Mouse (Mus musculus) lung, postnatal 0 days (tissue): ENCODE measurements around the gene Sema3b. TPM values are rescaled to one million over a fixed set of nuclear protein-coding genes. Genes with fewer than 3 reads are reported as not detected.

Experiments
- ATAC-seq: fragments of 200-750 bp; cut with Nextera tagmentation; 2 replicates; pipeline ENCODE4 v1.8.0; 2017; ENCODE audit warnings: moderate library complexity
- DNase-seq: peaks from one replicate; pipeline ENCODE4 v3.0.0-alpha.2; 2016; ENCODE audit warnings: low spot score
- H3K27ac ChIP-seq: fragments of 300-500 bp; sonication (generic); 2 replicates; pipeline ENCODE4 v1.5.1; 2014; ENCODE audit warnings: antibody characterized with exemption, mild to moderate bottlenecking, low read length, mixed read lengths
- H3K27me3 ChIP-seq: fragments of 300-500 bp; sonication (generic); replicated peaks from 2 replicates; pipeline ENCODE4 v1.6.1; 2014; ENCODE audit warnings: low read length, mixed read lengths; ENCODE audit not compliant: insufficient read depth
- H3K36me3 ChIP-seq: fragments of 300-500 bp; sonication (generic); 2 replicates; pipeline ENCODE4 v1.6.1; 2014; ENCODE audit warnings: low read length, mixed read lengths; ENCODE audit not compliant: insufficient read depth
- H3K4me1 ChIP-seq: fragments of 300-500 bp; sonication (generic); 2 replicates; pipeline ENCODE4 v1.6.1; 2014; ENCODE audit warnings: antibody characterized with exemption, low read depth, low read length, mixed read lengths; ENCODE audit not compliant: insufficient read depth
- H3K4me2 ChIP-seq: fragments of 300-500 bp; sonication (generic); replicated peaks from 2 replicates; pipeline ENCODE4 v1.6.1; 2014; ENCODE audit warnings: low read depth, mild to moderate bottlenecking, low read length, moderate library complexity, mixed read lengths
- H3K4me3 ChIP-seq: fragments of 300-500 bp; sonication (generic); 2 replicates; pipeline ENCODE4 v1.5.1; 2014; ENCODE audit warnings: low read depth, low read length
- H3K9ac ChIP-seq: fragments of 300-500 bp; sonication (generic); replicated peaks from 2 replicates; pipeline ENCODE4 v1.6.1; 2014; ENCODE audit warnings: low read depth, mild to moderate bottlenecking
- H3K9me3 ChIP-seq: fragments of 300-500 bp; sonication (generic); 2 replicates; pipeline ENCODE4 v1.6.1; 2016; ENCODE audit warnings: low read length, mixed read lengths
- CTCF ChIP-seq: IDR thresholded peaks from 2 replicates; pipeline ENCODE4 v1.5.1; 2016; ENCODE audit warnings: antibody characterized with exemption, mild to moderate bottlenecking
- EP300 ChIP-seq: IDR thresholded peaks from 2 replicates; pipeline ENCODE4 v1.6.1; 2016; ENCODE audit warnings: antibody characterized with exemption, mild to moderate bottlenecking, control low read depth
- WGBS: fragments of 180-500 bp; shearing (Covaris S2); extraction: QIAGEN DNeasy Blood & Tissue Kit; methylation state at CpG from one replicate; pipeline ENCODE4 v1.1.7; 2014; 5-methylcytosine and 5-hydroxymethylcytosine counted together
- polyA plus RNA-seq: library from polyadenylated mRNA; unstranded; fragments of >200 nt; fragmentation: Nextera tagmentation; extraction: Ambion mirVana; gene quantifications from 2 replicates; pipeline ENCODE4 v1.2.1, GENCODE M21; 2015

Gene Sema3b
- polyA plus RNA-seq, 1 experiment from 2014 or later, result 34.3 TPM

GRCm38 (mm10) chr9:107650225-107650624 lies 41.2 kb upstream of the Sema3b start:
- no peak overlapping the region for H3K4me3 ChIP-seq
- H3K36me3 ChIP-seq, result no peaks in the 10 kb centered on the region
- no peak for ATAC-seq

DNA sequence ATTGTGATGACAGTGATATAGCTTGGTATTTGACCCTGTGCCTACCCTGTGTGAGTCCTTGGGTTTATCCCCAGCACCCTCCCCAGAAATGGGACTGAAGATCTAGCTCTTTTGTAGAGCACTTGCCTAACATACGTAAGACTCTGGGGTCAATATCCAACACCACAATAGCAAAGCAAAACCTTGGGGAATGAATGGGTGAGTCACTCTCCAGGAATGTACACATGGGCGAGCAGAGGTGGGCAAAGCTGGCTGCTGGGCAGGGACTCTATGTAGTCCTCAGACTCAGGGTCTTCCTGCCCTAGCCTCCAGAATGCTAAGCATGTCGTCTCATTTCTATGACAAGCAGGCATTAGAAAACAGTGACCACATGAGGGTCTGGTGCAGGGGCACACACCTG lies 39.7 kb upstream of the Sema3b start:
- no peak for ATAC-seq
- Histone ChIP-seq H3K4me1 (peaks cover 10% of the 10 kb centered on the region; the same call in 1 of the 2 replicates), H3K4me3 (no peak overlapping the region), H3K27ac (no peak overlapping the region), H3K9me3 (no peaks in the 10 kb centered on the region), H3K4me2 (no peak overlapping the region), H3K9ac (no peak overlapping the region), H3K27me3 (no peaks in the 10 kb centered on the region), H3K36me3 (no peaks in the 10 kb centered on the region)
- WGBS, result 53% methylated on average over 3 of the region's 3 CpGs
- TF ChIP-seq CTCF, result no peak
- TF ChIP-seq EP300, result no peak
- no peak for DNase-seq

More at GRCm38 (mm10) chr9:107650225-107650624, 41.2 kb upstream of the Sema3b start:
- Histone ChIP-seq H3K9me3 (no peaks in the 10 kb centered on the region), H3K9ac (no peak overlapping the region), H3K27me3 (no peaks in the 10 kb centered on the region), H3K4me2 (no peak overlapping the region), H3K4me1 (0 out of 2 replicates have a peak, but pooled peaks cover under 1% of the 10 kb centered on the region), H3K27ac (no peak overlapping the region)
- 68% methylated on average over 7 of the region's 7 CpGs for WGBS
- DNase-seq, result no peak
- TF ChIP-seq CTCF, result no peak
- no peak for TF ChIP-seq EP300

DNA sequence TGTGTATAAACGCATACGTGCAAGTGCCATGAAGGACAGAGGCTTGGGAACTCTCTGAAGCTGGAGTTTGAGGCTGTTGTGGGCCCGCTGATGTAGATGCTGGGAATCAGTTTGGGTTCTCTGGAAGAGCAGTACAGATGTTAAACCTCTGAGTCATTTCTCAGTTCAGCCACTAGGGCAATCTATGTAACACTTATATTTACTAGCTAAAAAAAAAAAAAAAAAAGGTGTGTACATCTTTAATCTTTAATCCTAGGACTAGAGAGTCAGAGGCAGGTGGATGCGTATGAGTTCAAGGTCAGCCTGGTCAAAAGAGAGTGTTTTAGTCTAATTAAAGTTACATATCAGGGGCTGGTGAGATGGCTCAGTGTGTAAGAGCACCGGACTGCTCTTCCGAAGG lies 37.9 kb upstream of the Sema3b start:
- no peak overlapping the region for H3K9ac ChIP-seq
- DNase-seq (peak; percentile 36), ATAC-seq (no peak)
- H3K4me2 ChIP-seq, result no peak overlapping the region
- H3K4me1 ChIP-seq, result peaks cover 10% of the 10 kb centered on the region; the same call in 1 of the 2 replicates
- no peaks in the 10 kb centered on the region for H3K36me3 ChIP-seq
- TF ChIP-seq EP300, result no peak
- TF ChIP-seq CTCF, result peak; percentile 31; the same call in 1 of the 2 replicates
- no peak overlapping the region for H3K27ac ChIP-seq
- H3K27me3 ChIP-seq, result no peaks in the 10 kb centered on the region
- no peak overlapping the region for H3K4me3 ChIP-seq
- no peaks in the 10 kb centered on the region for H3K9me3 ChIP-seq
- WGBS, result 78% methylated on average over 6 of the region's 6 CpGs

DNA sequence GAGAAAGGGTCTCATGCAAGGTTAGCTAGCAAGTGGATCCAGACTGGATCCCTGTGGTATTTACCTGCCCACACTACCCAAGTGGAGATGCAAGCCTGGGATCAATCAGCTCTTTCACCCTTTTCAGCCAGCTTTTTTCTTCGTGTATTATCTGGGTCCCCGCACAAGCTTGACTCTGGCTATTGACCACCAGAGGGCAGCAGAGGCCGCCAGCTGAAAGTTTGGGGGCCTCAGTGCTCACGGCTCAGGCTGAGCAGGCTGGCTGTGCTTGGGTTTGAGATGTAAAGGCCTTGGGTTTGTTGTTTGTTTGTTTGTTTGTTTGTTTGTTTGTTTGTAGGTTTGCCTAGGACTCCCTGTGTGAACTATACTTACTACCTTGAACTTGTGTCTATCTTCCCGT lies 36.5 kb upstream of the Sema3b start:
- ATAC-seq, result peak; percentile 62
- Histone ChIP-seq H3K4me1 (peaks cover 10% of the 10 kb centered on the region; the same call in 1 of the 2 replicates), H3K4me2 (no peak overlapping the region), H3K27ac (no peak overlapping the region), H3K36me3 (no peaks in the 10 kb centered on the region), H3K27me3 (no peaks in the 10 kb centered on the region), H3K9ac (no peak overlapping the region), H3K9me3 (no peaks in the 10 kb centered on the region), H3K4me3 (no peak overlapping the region)
- WGBS, result 13% methylated on average over 5 of the region's 5 CpGs
- DNase-seq, result peak; percentile 77
- no peak for TF ChIP-seq EP300
- peak; percentile 97 for TF ChIP-seq CTCF

DNA sequence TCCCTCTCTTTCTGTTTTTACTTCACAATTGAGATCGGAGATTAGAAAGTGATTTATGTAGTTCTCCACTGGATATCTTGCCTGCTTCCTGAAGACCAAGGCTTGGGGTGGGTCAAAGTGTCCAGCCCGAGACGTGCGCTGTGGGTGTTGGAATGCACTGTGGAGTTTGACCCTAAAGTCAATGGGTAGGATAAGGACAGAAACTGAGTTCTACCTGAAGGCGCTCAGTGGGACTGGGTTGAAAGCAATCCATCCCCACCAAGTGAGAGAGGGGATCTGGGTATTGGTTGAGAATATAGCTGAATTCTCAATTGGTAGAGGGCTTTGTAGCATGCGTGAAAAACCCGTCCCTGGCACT lies 36.1 kb upstream of the Sema3b start:
- H3K4me1 ChIP-seq, result peaks cover 10% of the 10 kb centered on the region; the same call in 1 of the 2 replicates
- TF ChIP-seq CTCF, result no peak
- TF ChIP-seq EP300, result no peak
- H3K9ac ChIP-seq, result no peak overlapping the region
- ATAC-seq, result no peak
- H3K27me3 ChIP-seq, result no peaks in the 10 kb centered on the region
- no peaks in the 10 kb centered on the region for H3K9me3 ChIP-seq
- no peak overlapping the region for H3K27ac ChIP-seq
- peak overlapping the region; percentile 59 for H3K4me2 ChIP-seq
- H3K36me3 ChIP-seq, result no peaks in the 10 kb centered on the region
- WGBS, result 46% methylated on average over 7 of the region's 7 CpGs
- DNase-seq, result no peak
- H3K4me3 ChIP-seq, result 0 out of 2 replicates have a peak overlapping the region, but pooled peaks have one; percentile 17

- H3K27ac ChIP-seq, result 0 out of 2 replicates have a peak overlapping the region, but pooled peaks have one; percentile 38
- H3K27me3 ChIP-seq, result no peaks in the 10 kb centered on the region
- H3K9me3 ChIP-seq, result no peaks in the 10 kb centered on the region
- peak overlapping the region; percentile 59 for H3K4me2 ChIP-seq
- peak; percentile 98 for TF ChIP-seq CTCF
- TF ChIP-seq EP300, result peak; percentile 33; the same call in 1 of the 2 replicates
- 3% methylated on average over 35 of the region's 35 CpGs for WGBS
- ATAC-seq, result peak; percentile 86
- DNase-seq, result peak; percentile 95
- H3K4me3 ChIP-seq, result peak overlapping the region; percentile 17; the same call in 1 of the 2 replicates
- peaks cover 10% of the 10 kb centered on the region; the same call in 1 of the 2 replicates for H3K4me1 ChIP-seq
- H3K9ac ChIP-seq, result peak overlapping the region; percentile 58
- H3K36me3 ChIP-seq, result no peaks in the 10 kb centered on the region
These were observed 35.6 kb upstream of the Sema3b start for GRCm38 (mm10) chr9:107644495-107645152.
